Mouse (Mus musculus) neutrophil, adult 59 days (primary cell): Measurements from ENCODE around the gene Olfr50. TPM values are rescaled to one million over a fixed set of nuclear protein-coding genes. Genes with fewer than 3 reads are reported as not detected.

ENCODE experiments used
- total RNA-seq, 2 experiments: library from RNA; stranded (reverse); gene quantifications; 1 replicate in 1 of 2; 2 replicates in 1 of 2; pipeline ENCODE4 v1.2.4; 2023

The Olfr50 gene
- total RNA-seq = not detected

GRCm38 (mm10) chr2:36790238-36790637 lies at the start of gene Olfr50:
Olfr50 (plus strand) TSS chr2:36790538.

GRCm38 (mm10) chr2:36783976-36784375 lies 6.4 kb upstream of the Olfr50 start, which contains the start of gene Olfr348:
Olfr348 (plus strand) TSS chr2:36784276.

GRCm38 (mm10) chr2:36816932-36817331 lies 26.6 kb downstream of the Olfr50 start, which contains the start of gene Olfr3:
Olfr3 (minus strand) TSS chr2:36817032.

GRCm38 (mm10) chr2:36846010-36846409 lies 55.7 kb downstream of the Olfr50 start, which contains the start of gene Olfr350:
Olfr350 (plus strand) TSS chr2:36846310.

Other genes starting within 250 kb of the Olfr50 start
- gene Olfr344, start 223.9 kb upstream of the Olfr50 start, total RNA-seq = under 1 TPM in 1 of 2 experiments, not detected in 1; 0.04 TPM
- gene Olfr345, start 150.5 kb upstream of the Olfr50 start, total RNA-seq = not detected
- not detected for gene Olfr346, start 104.8 kb upstream of the Olfr50 start, total RNA-seq
- not detected for gene Olfr347, start 58.6 kb upstream of the Olfr50 start, total RNA-seq
- not detected for gene Olfr348, start 6.3 kb upstream of the Olfr50 start, total RNA-seq
- gene Olfr3, start 26.5 kb downstream of the Olfr50 start, total RNA-seq = not detected
- not detected for gene Olfr350, start 55.8 kb downstream of the Olfr50 start, total RNA-seq
- not detected for gene Olfr351, start 72.1 kb downstream of the Olfr50 start, total RNA-seq
- gene Olfr352, start 77.9 kb downstream of the Olfr50 start, total RNA-seq = not detected
- gene Olfr353, start 102.4 kb downstream of the Olfr50 start, total RNA-seq = not detected
- gene Olfr354, start 115.1 kb downstream of the Olfr50 start, total RNA-seq = not detected
- gene Olfr355, start 138.4 kb downstream of the Olfr50 start, total RNA-seq = not detected
- gene Olfr356, start 146.6 kb downstream of the Olfr50 start, total RNA-seq = not detected
- not detected for gene Olfr357, start 203.3 kb downstream of the Olfr50 start, total RNA-seq
- not detected for gene Olfr358, start 218.8 kb downstream of the Olfr50 start, total RNA-seq